Mouse (Mus musculus): ENCODE measurements around the gene Calr.
A peak's percentile ranks its signal among the peaks of the same experiment; 100 is the strongest.
"Not testable (repeated sequence)": the region's sequence is repeated elsewhere in the genome, so short reads cannot be mapped to it uniquely, and the experiment has no call there.

The Calr gene

DNA sequence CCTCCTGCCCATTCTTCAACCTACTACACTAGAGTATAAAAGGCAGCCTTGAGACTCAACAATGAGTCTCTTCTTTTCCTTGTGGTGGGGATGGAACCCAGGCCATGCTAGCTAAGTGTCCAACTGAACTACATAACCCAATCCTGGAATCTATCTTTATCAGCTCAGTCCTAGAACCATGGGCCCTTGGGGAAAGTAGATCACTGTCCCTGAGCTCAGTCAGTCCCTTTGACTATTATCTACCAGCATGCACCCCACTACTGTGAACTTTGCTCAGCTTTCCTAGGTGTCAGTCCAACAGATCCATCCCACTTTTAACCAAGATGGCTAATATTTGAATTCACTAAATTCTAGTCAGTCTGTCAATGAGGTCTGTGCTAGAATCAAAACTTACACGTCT, 5.2 kb downstream of the Calr start:
- DNase-seq = no peak

DNA sequence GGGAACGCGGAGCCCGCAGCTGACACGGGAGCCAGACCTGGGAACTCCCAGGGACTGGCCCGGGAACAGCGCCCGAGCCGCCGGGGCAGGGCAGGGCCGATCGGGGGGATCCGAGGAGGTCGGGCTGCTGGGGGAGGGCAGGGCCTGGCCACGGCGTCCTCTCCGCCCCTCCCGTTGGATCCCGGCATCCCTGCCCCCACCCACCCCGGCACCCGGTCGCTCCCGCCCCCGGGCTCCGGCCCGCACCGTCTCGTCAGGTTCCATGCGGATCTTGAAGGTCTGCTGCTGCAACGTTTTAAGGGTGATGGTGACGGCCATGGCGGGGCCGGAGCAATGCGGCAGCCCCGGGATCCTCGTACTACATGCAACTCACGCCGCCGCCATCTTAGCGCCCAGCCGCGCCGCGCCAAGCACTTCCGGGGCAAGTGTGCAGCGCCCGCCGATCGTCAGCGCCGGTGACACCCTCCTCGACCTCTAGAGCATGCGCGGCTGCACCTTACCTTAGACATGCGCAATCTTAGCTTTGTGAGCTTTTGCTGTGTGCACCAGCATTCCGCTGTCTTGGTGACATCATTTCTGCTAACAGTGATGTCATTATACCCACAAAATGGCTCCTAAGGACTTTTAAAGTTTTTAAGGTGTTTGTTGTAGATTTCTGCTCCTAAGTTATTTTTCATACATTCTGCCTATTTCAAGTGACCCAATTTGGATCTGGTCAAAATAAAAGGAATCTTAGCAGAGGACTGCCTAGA, 6.3 kb downstream of the Calr start, which contains the start of gene Rad23a:
Gene Rad23a (minus strand): TSS at position 418 of the 752 bp plus-strand sequence.
- DNase-seq = peak; percentile 91

DNA sequence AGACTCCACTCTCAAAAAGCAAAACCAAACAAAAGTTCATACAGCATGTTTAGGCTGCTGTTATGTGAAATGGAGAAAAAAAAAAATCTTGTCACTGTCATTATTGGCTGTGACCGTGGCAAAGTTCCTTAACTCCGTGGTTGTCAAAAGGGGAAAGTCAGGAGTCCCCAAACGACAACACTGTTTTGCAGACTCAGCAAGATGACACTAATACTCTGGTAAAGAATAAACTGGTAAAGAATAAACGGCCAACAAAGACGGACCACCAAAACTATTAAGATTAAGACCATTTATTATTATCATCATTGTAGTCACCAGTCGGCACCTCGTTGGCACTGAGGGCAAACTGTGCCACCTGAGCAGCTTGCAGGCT, 6.9 kb downstream of the Calr start:
- no peak for DNase-seq

DNA sequence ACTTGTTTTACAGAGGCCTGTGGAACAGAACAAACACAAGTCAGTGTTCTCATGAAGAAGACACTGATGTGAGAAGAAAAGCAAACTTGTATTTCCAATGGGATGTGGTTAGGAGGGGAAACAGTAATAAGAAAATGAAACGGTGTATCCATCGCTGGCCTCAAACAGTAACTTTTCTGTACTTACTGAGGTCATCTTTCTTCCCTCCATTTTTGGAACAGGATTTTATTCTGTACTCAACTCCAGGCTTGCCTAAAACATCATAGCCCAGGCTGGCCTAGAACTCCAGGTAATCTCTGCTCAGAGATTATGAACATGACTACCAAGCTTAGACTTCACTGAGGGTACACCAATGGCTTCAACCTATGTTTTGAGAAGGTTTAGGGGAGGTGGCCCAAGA, 7.3 kb downstream of the Calr start:
- DNase-seq = no peak

DNA sequence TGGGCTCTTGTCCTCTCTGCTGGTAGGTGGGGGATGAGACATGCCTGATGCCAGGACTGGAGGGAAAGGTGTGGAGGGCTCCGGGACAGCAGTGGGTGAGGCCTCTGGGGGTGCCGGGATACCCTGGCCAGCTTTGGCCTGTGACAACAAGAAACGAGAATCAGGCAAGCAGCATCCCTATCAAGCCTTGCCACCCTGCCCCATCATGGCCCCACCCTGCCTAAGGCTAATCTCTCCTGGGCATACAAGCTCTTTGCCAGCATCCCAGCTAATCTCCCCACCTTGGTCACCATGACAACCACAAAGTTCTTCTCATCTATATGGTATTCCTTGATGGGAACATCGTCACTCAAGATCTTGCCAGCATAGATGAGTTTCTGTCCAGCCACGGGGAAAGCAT, 8.2 kb downstream of the Calr start:
- no peak for DNase-seq

DNA sequence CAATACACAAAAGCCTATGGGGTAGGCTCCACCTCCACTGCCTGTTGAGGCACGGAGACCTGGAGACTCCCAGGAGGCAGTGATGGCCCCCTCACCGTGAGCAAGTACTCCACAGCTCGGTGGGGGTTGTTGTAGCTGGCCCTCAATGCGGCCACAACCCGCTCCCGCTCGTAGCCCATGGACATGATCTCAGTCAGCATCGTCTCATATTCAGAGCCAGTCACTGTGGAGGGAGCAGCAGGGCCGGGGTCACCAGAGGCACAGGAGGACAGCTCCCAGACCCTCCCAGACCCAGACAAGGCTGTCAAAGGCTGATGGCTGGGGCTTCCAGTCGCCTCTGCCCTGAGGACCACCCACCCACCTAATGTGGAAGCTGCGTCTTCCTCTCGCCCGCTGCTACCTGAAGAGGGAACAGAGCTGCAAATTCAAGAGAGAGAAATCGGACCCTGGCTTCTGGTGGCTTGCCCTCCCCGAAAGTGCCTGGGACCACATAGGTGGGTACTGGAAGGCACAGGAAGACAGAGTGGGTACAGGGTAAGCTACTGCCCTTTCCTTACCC, 8.7 kb downstream of the Calr start:
- DNase-seq = no peak

DNA sequence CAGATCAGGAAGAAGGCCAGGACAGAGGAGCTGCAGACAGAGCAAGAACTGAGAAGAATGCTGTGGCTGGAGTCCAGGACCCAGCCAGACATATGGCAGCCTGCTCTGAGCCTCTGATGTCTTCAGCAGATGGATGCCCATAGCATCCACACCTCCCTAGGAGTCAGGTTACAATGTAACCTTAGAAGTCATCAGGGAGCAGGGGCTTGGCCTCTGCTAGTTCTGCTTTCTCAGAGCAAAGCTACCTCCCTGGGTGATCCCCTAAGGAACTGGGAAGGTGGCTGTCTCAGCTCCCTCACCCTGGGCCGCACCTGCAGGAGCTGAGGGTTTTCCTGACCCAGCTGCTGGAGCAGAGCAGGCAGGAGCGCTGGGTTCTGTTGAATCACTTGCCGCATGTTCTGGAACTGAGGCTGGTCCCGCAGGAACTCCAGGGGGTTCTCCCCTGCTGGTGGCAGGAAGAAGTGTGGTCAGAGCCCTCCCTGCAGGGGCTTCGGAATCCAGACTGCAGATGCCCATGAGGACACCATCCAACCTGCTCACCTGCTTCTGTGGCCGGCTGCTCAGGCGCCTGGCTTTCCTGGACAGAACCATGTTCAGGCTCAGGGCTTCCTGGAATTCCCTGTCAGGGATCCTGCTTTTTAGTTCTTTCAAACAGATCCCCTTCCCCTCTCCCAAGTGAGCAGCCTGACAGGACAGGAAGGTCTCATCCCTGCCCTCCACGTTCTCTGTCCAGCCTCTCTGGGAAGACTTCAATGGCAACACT, 9.4 kb downstream of the Calr start:
- DNase-seq = peak; percentile 59

DNA sequence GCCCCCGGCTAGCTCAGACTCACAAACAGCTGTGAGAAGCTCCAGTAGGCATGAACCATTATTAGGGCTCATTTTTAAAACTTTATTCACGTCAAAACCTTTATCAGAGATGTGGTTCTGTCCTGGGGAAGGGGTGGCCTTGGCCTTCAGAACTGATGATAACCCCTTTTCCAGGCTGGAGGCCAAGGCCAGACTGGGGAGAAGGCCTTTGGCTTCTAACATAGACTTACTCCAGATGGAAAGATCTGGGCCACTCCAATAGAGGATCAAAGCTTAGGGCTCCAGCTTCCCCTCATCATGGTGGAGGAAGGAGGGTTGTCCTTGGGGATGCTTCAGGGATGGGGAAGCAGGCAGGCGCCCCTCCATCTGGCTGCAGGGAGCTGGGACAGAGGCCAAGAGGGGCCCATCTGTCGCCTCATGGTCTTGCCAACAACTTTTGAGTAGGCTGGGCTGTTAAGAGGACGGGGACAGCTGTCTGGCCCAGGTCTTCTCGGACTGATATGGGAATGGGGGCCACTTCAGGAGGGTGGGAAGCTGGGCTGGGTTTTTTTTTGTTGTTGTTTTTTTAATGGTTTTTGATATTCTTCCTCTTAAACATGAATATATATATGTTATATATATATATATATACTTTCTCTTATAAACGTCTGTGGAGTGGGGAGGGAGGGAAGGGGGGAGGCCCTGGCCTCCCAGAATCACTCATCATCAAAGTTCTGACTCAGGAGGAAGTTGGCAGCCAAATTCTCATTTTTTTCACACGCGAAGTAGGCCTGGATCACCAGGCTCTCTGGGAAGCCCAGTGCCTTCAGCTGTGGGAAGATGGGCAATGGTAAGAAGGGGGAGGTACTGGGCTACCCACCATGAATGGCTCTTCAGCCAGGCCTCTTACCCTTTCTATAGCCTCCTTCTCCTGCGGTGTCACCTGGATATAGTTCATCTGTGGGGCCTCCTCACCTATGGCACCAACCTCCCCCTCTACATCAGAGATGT, 11.6 kb downstream of the Calr start:
- peak; percentile 87 for DNase-seq

DNA sequence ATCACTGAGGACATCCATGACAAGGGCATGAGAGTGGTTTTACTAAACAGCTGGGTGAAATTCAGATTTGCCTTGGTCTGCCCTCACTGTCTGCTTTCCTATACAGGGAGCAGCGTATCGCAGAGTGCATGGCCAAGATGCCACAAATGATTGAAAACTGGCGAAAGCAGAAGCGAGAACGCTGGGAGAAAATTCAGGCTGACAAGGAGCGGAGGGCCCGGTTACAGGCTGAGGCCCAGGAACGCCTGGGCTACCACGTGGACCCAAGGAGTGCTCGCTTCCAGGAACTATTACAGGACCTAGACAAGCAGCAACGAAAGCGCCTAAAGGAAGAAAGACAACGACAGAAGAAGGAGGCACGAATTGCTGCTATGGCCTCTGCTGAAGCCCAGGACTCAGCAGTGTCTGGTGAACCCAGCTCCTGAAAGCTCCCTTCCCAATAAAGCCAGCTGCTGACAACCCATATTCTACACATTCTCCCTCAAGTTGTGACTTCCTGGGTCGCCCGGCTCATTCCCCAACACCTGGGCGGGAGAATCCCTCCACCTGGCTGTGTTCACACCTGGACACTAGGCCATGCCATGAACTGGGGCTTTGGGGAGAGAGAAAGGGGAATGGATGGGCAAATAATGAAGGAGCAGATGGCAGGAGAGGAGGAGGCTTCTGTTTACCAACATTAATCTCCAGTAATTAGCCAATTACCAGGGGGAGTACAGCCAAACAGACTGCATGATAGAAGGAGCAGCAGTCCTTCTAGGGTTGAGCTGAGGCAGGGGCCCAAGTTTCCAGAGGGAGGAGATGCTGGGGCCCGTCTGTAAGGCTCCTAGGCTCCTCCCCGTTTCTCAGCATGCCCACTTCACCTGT, 12.5 kb downstream of the Calr start:
- peak; percentile 56 for DNase-seq

DNA sequence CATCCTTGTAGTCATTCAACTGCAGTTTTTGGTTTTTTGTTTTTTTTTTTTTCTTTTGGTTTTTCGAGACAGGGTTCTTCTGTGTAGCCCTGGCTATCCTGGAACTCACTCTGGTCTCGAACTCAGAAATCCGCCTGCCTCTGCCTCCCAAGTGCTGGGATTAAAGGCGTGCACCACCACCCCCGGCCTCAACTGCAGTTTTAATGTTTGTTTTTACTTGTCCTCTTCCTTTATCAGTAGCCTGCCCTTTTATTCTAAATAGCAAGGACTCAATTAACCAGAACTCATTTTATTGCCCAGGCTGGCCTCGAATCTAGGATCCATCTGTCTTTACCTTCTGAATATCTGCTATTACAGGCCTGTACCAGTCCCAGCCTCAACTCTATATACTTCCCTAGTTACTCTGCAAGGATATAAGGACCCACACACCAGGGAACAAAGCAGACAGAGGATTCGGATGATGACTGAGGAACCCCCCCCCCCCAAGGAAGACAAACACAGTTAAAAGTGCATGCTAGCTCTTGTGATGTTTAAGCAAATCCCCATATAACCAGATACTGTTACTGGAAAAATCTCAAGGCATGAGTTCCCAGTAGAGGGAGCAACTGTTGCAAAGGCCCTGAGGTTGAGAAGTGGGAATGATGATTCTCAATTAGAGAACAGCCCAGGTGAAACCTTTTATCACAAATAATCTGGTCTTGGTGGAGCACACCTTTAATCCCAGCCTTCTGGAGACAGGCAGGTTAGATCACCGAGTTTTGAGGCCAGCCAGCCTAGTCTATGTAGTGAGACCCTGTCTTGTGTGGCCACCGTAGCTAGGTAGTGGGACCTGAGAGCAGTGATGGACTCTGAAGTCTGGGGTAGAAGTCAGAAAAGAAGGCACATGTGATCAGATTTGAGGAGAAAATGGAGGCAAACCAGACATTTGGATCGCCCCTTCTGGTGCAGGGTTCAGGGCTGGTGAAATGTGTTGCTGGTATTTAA, 13.7 kb downstream of the Calr start:
- peak; percentile 54 for DNase-seq

DNA sequence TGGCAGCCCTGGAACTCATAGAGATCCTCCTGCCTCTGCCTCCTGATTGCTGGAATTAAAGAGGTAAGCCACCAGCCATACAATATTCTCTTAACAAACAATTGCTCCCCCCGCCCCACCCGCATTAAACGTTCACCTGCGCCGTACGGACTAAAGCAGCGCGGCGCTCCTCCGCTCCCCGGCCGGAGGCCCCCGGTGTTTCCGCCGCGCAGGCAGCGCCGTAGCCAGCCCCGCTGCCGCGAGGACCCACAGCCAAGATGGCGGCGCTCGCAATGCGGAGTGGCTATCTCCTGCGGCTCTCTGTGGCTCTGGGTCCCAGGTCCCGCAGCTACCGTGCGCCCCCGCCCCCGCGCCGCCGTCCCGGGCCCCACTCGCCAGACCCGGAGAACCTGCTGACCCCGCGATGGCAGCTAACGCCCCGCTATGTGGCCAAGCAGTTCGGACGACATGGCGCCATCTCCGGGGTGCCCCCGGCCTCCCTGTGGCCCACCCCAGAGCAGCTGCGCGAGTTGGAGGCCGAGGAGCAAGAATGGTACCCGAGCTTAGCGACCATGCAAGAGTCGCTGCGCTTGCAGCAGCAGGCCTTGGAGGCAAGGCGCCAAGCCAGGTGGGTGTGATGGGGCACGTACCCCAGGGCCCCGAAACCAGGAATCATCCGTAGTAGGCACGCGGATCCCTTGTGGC, 14.6 kb downstream of the Calr start:
- peak; percentile 79 for DNase-seq

DNA sequence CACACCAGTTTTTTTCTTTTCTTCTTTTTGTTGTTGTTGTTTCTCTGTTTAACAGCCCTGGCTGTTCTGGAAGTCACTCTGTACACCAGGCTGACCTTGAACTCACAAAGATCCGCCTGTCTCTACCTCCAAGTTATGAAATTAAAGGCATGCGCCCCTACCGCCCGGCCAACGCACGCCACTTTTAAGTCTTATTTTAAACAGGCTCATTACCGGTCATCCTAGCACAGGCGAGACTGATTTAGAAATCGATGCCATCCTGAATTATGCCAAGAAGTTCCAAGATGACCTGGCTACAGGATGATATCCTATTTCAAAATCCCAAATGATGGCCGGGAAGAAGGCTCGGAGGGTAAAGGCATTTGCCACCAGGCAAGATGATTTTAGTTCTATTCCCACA, 15.2 kb downstream of the Calr start, which contains the start of gene Gadd45gip1:
Gene Gadd45gip1 (plus strand): TSS at position 33 of the 400 bp plus-strand sequence.
- peak; percentile 61 for DNase-seq

DNA sequence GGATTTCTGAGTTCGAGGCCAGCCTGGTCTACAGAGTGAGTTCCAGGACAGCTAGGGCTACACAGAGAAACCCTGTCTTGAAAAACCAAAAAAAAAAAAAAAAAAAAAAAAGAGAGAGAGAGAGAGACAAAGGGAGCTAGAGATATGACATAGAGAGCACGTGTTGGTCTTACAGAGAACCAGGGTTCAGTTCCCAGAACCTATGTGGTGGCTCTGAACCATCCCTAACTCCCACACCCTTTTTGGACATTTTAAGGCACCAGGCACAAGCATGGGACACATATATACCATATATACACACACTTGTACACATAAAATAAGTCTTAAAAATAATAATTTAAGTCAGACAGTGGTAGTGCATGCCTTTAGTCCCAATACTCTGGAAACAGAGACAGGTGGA, 20.2 kb downstream of the Calr start:
- DNase-seq = not testable (repeated sequence)

DNA sequence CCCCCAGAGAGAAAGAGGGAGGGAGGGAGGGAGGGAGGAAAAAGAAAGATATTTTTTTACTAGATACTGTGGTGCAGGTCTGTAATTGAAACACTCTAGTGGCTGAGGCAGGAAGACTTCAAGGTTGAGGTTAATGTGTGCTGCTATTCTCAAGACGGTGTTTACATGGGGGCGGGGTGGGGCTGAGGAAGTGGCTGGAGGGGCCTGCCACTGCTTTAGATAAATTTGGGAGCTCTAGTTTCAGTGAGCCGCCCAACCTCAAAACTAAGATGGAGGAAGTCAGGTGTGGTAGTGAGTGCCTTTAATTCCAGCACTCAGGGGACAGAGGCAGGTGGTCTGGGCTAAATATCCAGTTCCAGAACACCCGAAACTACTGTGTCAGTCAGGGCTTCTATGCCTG, 21.1 kb downstream of the Calr start:
- no peak for DNase-seq

DNA sequence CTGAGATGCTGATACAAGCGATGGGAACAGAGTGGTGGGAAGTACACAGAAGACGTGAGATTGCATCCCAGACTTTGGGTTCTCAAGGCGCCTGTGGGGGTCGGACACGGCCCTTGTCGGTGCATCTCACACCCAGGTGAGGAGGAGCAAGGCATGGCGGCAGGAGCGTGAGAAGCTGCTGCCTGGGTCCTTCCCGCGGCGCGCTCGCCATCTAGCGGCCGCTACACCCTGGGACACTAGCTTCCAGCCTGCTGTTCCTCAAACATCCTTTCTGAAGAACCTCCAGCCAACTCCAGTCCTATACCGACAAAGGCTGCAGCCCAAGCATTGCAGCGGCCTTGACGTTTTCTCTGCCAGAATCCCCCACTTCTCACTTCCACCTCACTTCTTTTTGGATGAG, 23.1 kb downstream of the Calr start:
- peak; percentile 61 for DNase-seq

DNA sequence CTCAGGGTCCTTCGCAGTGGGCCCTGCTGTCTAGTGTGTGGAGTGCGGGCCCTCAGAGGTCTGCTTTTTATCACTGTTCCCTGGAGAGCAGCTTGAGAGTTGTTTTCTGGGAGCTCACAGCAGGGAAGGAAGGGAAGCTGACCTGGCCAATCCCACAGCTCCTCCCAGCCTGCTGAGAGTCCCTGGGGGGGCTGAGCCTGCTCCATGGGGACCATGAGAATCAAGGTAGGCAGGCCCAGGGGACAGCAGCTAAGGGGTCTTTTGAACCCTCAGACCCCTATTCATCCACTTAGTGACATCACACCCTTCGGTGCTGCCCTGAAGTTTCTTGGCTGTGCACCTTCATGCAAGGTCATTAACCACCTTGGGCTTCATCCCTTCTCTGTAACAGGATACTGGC, 24.0 kb downstream of the Calr start, which contains the start of gene Dand5:
Gene Dand5 (minus strand): TSS at position 101 of the 400 bp plus-strand sequence.
- DNase-seq = no peak

DNA sequence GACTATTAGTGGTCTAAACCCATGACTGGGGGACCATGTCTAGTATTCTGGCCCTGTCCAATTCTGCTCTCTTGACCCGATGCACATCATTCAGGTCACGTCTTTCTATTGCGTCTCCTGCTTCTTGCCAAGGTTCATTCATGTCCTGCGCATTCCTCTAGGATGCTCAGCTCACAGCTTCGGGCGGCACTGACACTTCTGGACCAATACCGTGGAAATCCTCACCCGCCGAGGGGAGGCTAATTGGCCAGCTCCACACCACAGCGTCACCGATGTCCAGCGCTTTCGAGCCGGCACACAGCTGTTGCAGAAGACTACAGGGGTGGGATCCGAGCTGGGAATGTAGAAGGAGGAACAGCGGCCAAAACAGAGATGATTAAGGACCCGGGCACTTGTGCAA, 30.6 kb downstream of the Calr start:
- no peak for DNase-seq

DNA sequence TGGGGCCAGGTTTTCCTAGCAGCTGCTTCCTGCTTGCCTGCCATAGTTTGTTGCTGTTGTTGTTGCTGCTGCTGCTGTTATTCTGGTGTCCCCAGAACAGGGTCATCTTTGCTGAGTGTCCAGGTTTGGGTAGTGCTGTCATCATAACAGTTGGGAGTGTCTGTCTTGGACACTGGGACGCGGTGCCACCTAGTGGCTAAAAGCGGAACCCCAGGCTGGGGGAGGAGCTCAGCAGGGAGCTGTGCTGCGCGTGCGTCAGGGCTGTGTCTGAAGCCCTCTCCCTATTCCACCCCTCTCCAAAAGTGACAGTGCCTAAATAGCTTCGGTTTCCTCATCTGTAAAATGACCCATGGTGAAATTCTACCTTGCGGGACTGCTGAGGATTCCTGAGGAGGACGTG, 31.2 kb downstream of the Calr start:
- peak; percentile 98 for DNase-seq

DNA sequence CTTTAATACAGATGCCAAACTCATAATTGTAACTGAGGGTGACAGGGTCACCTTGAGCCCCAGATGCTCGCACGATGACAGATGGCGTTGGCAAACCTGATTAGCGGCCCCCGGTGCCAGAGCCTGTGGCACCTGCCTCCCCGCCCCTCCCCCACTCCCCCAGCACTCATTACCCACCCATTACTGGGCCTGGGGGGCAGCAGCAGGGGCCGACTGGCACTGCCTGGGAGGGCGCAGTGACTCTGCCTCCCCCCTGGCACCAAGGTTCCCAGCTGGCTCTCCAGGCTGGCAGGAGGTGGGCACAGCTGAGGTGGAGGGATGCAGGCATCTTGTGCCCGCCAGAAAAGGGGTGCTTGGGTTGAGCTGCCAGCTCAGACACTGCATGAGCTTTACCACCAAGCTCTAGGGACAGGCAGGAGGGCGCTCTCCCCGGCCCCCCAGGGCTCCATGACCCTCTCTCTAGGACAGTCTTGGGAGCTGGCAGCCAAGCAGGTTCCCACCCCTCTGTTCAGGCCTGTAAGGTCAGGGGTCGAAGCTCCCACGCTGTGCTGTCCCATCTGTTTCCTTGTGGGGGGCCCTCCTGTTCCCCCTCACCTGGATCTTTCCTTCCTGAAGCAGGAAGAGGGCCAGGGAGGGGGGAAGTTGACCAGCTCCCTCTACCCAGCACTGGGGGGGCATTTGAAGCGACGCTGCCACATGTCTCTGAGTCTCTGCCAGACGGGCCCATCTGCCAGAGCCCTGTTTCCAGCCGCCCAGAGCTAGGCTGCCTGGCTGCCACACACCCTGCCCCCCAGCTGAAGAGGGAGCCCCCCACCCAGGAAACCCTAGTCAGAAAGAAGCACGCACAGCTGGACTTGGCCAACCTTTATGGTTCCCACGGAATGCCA, 31.9 kb downstream of the Calr start:
- DNase-seq = peak; percentile 77

Measured in cerebellum, adult 9-10 months (tissue).